Mouse (Mus musculus) ES-Bruce4 (cell line): ENCODE data around the gene Ints1.
"Not testable (repeated sequence)": the region's sequence is repeated elsewhere in the genome, so short reads cannot be mapped to it uniquely, and the experiment has no call there.

Source experiments
- CTCF ChIP-seq: IDR thresholded peaks from one replicate; pipeline ENCODE4 v1.8.1; 2011; ENCODE audit warnings: low read depth, low read length
- EP300 ChIP-seq: IDR thresholded peaks from 2 replicates; pipeline ENCODE4 v1.6.1; 2011; ENCODE audit warnings: low read depth, low read length; ENCODE audit not compliant: insufficient read depth
- POLR2A ChIP-seq: IDR thresholded peaks from one replicate; pipeline ENCODE4 v1.8.1; 2011; ENCODE audit warnings: low read length; ENCODE audit not compliant: insufficient read depth

GRCm38 (mm10) chr5:139742640-139743039 is 32.8 kb downstream of the Ints1 start:
- TF ChIP-seq POLR2A, CTCF, EP300: not testable (repeated sequence)
